Mouse (Mus musculus) central nervous system, embryonic 11.5 days (tissue): ENCODE results near the gene Cops8. TPM values are rescaled to one million over a fixed set of nuclear protein-coding genes. Genes with fewer than 3 reads are reported as not detected.

ENCODE experiments used
- polyA plus RNA-seq: library from polyadenylated mRNA; depleted of rRNA; stranded (reverse); fragments of >200 nt; gene quantifications from 2 replicates; pipeline ENCODE4 v1.2.3, GENCODE M21; 2012; rRNA removed

The Cops8 gene
- polyA plus RNA-seq = 108 and 133 TPM in 2 replicates

DNA sequence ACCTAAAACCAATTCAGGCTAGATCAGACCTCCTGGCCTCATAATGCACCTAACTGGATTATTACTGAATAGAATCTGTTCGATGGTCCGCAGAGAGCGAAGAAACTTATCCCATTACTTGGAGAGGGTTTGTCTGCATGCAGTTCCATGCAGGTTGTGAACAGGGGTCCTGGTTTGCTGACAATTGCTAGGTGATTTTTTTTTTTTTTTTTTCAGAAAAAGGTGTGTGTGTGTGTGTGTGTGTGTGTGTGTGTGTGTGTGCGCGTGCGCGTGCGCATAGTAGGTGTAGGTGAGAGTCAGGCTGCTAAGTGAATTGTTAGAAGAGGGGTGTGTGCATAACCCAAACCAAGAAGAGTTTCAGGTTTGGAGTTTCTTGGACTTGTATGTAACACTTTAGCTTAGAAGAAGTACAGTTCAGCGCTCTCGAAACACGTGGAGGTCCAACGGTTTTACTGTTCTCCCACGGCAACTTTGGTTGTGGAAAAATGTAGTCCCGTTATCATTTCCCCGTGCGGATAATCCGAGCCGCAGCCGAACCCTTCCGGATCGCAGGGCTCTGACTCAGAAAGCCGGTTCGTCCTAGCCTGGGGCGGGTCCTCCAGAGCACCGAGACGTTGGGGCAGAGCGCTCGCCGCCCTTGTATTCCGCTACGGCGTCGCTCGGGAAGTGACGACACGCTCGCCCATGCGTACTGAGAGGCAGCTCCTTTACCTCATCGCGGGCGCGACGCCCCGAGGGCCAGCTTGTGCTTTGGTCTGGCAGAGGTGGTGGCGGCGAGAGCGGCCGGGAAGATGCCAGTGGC lies at the start of gene Cops8:
Gene Cops8, plus strand, starts transcription at position 223 of the 802 bp plus-strand sequence.

Other genes starting within 250 kb of the Cops8 start
- 12.8 and 25.8 TPM in 2 replicates for gene Col6a3, start 241.0 kb downstream of the Cops8 start, polyA plus RNA-seq